Comparison of ENCODE assay signal across 9 mouse cellular contexts in the genomic region with DNA sequence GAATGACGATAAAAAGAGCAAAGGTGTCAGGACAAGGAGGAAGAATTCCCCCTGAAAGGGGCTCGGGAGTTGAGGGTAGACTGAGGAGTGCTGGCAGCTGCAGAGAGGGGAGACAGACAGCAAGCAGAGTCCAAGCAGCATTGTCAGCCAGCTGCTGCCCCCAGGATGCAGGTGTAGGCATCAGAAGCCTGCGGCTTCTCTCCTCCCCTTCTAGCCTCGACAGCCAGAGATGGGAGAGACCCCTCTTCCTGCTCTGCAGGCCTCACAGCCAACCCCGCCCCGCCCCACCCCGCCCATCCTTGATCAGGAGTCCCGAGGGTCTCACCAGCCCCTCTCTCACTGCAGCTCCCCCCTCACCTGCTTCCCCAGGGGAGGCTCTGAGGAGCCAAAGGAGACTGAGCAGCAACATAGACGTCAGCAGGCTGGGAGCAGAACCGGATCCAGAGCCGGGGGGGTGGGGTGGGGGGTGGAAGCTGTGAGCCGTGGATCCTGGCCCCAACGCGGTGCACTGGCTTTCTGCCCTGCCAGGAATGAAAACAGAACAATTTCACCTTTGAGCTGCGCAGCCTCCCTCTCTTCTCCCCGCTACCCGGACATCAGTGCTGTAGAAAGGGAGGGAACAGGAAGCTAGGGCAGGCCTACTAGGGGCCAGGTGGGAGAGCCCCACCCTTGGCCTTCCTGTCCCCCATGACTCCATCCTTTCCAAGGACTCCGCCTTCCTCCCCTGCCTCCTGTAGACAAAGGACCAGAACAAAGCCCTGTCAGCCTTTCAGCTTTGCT. TPM values are rescaled to one million over a fixed set of nuclear protein-coding genes. Genes with fewer than 3 reads are reported as not detected.
DNase-seq lines count a peak whose midpoint lies in the region; ATAC-seq and TF ChIP-seq lines count a peak whose summit lies in the region.
"Had no signal": no experiment of that assay in that cellular context is flagged by ENCODE, and none has a peak within 500 bp of the region (broad histone marks: within the 10 kb centered on the region; RNA-seq: fewer than 3 reads in every experiment).

No protein-coding gene starts in this region.

- peaks cover 5% of the 10 kb centered on the region; the same call in 1 of the 2 replicates for H3K4me1 ChIP-seq in forebrain, embryonic 12.5 days
- 0 out of 2 replicates have a peak, but pooled peaks cover 4% of the 10 kb centered on the region for H3K4me1 ChIP-seq in forebrain, embryonic 13.5 days
- H3K4me1 ChIP-seq in embryonic facial prominence, embryonic 15.5 days = no peaks in the 10 kb centered on the region
- peaks cover 22% of the 10 kb centered on the region for H3K4me1 ChIP-seq in small intestine, adult 2 months (ENCODE audit: control insufficient read depth, insufficient read depth, insufficient read length, low read length)

- DNase-seq in induced T-regulatory cell, adult 2 months (ENCODE audit: low read depth) = peak; percentile 62
- DNase-seq in layer of hippocampus, postnatal 36 days = no peak
- DNase-seq in liver = no peak

- H3K9me3 ChIP-seq in forebrain, embryonic 12.5 days = peaks cover 6% of the 10 kb centered on the region
- peaks cover 6% of the 10 kb centered on the region for H3K9me3 ChIP-seq in forebrain, embryonic 13.5 days (replicated peaks)
- H3K9me3 ChIP-seq in embryonic facial prominence, embryonic 15.5 days (replicated peaks) = no peaks in the 10 kb centered on the region

- TF ChIP-seq CTCF in small intestine, adult 2 months (IDR thresholded peaks at IDR 0.05; ENCODE audit: extremely low read depth, insufficient read length, insufficient replicate concordance, low read depth, low read length) = no peak

- no peaks in the 10 kb centered on the region for H3K27me3 ChIP-seq in forebrain, embryonic 12.5 days
- no peaks in the 10 kb centered on the region for H3K27me3 ChIP-seq in forebrain, embryonic 13.5 days
- no peaks in the 10 kb centered on the region; the same call in 1 of the 2 replicates for H3K27me3 ChIP-seq in embryonic facial prominence, embryonic 15.5 days
- no peaks in the 10 kb centered on the region; the same call in 1 of the 2 replicates for H3K27me3 ChIP-seq in small intestine, adult 2 months (ENCODE audit: control insufficient read depth, insufficient read depth, low read length)

- no peak overlapping the region for H3K4me3 ChIP-seq in forebrain, embryonic 12.5 days (replicated peaks)
- no peak overlapping the region for H3K4me3 ChIP-seq in forebrain, embryonic 13.5 days
- H3K4me3 ChIP-seq in embryonic facial prominence, embryonic 15.5 days (replicated peaks) = no peak overlapping the region
- H3K4me3 ChIP-seq in small intestine, adult 2 months (ENCODE audit: low read depth, low read length) = peak overlapping the region; percentile 59

- H3K4me2 ChIP-seq in forebrain, embryonic 12.5 days = 0 out of 2 replicates have a peak overlapping the region, but pooled peaks have one; percentile 6
- no peak overlapping the region for H3K4me2 ChIP-seq in forebrain, embryonic 13.5 days
- 0 out of 2 replicates have a peak overlapping the region, but pooled peaks have one; percentile 19 for H3K4me2 ChIP-seq in embryonic facial prominence, embryonic 15.5 days (replicated peaks)

- TF ChIP-seq POLR2A in small intestine, adult 2 months (IDR thresholded peaks at IDR 0.05; ENCODE audit: low read depth, low read length) = 0 out of 2 replicates have a peak, but pooled peaks have one; percentile 18

- WGBS in forebrain, embryonic 12.5 days = 30% methylated on average over 14 of the region's 18 CpGs
- 42% methylated on average over 14 of the region's 18 CpGs for WGBS in forebrain, embryonic 13.5 days
- WGBS in embryonic facial prominence, embryonic 15.5 days = 29% methylated on average over 15 of the region's 18 CpGs
- WGBS in small intestine, adult 2 months = 2% methylated on average over 17 of the region's 18 CpGs

- no peak for ATAC-seq in forebrain, embryonic 12.5 days (ENCODE audit: low FRiP score)
- no peak for ATAC-seq in forebrain, embryonic 13.5 days
- 0 out of 2 replicates have a peak, but pooled peaks have one; percentile 19 for ATAC-seq in embryonic facial prominence, embryonic 15.5 days (ENCODE audit: insufficient number of reproducible peaks, low FRiP score, low TSS enrichment, low read depth)
- no peak for ATAC-seq in erythroid progenitor cell, adult 5-6 weeks (replicated peaks; ENCODE audit: low FRiP score, poor library complexity, severe bottlenecking)

- H3K27ac ChIP-seq in forebrain, embryonic 12.5 days = no peak overlapping the region
- H3K27ac ChIP-seq in forebrain, embryonic 13.5 days = no peak overlapping the region
- no peak overlapping the region for H3K27ac ChIP-seq in embryonic facial prominence, embryonic 15.5 days (replicated peaks)
- peak overlapping the region; percentile 58 for H3K27ac ChIP-seq in small intestine, adult 2 months (ENCODE audit: insufficient read depth, low read depth, low read length)

- H3K36me3 ChIP-seq in forebrain, embryonic 12.5 days (replicated peaks) = no peaks in the 10 kb centered on the region
- no peaks in the 10 kb centered on the region for H3K36me3 ChIP-seq in forebrain, embryonic 13.5 days (ENCODE audit: poor library complexity, severe bottlenecking)
- H3K36me3 ChIP-seq in embryonic facial prominence, embryonic 15.5 days = no peaks in the 10 kb centered on the region
- no peaks in the 10 kb centered on the region for H3K36me3 ChIP-seq in small intestine, adult 2 months (ENCODE audit: control insufficient read depth, insufficient read depth, low read length)

- H3K9ac ChIP-seq in forebrain, embryonic 12.5 days = no peak overlapping the region
- H3K9ac ChIP-seq in forebrain, embryonic 13.5 days = no peak overlapping the region
- no peak overlapping the region for H3K9ac ChIP-seq in embryonic facial prominence, embryonic 15.5 days

RNA-seq across cellular contexts. Expression of gene Ache, which starts 19.0 kb away (rescaled TPM):
- 3.1 and 3.6 TPM in 2 replicates for polyA plus RNA-seq in forebrain, embryonic 12.5 days (2016; fragmentation: Nextera tagmentation; extraction: Ambion mirVana)
- polyA plus RNA-seq in forebrain, embryonic 13.5 days (2015; fragmentation: Nextera tagmentation; extraction: Ambion mirVana) = 2.7 and 4.1 TPM in 2 replicates
- 19.0 and 24.0 TPM in 2 replicates for polyA plus RNA-seq in embryonic facial prominence, embryonic 15.5 days (2015; fragmentation: Nextera tagmentation; extraction: Ambion mirVana)
- 5.1 and 5.3 TPM in 2 replicates for polyA plus RNA-seq in small intestine, adult 2 months (2012; rRNA removed)
- 10 to 100 TPM; 57.1 to 62.7 TPM for total RNA-seq in layer of hippocampus, postnatal 36 days (2021)
- 261 and 288 TPM in 2 replicates for total RNA-seq in erythroid progenitor cell, adult 5-6 weeks (2015; ENCODE audit: low replicate concordance)
- total RNA-seq in erythroid progenitor cell, adult 5-6 weeks (2017; ENCODE audit: low replicate concordance) = 159 and 175 TPM in 2 replicates

RNA-seq across cellular contexts. Expression of gene Ufsp1, which starts 26.1 kb away (rescaled TPM):
- 6.0 and 7.2 TPM in 2 replicates for polyA plus RNA-seq in forebrain, embryonic 12.5 days (2016; fragmentation: Nextera tagmentation; extraction: Ambion mirVana)
- polyA plus RNA-seq in forebrain, embryonic 13.5 days (2015; fragmentation: Nextera tagmentation; extraction: Ambion mirVana) = 7.1 and 7.2 TPM in 2 replicates
- polyA plus RNA-seq in embryonic facial prominence, embryonic 15.5 days (2015; fragmentation: Nextera tagmentation; extraction: Ambion mirVana) = 10.9 and 11.0 TPM in 2 replicates
- 7.0 and 10.9 TPM in 2 replicates for polyA plus RNA-seq in small intestine, adult 2 months (2012; rRNA removed)
- 10 to 100 TPM in 1 of 2 experiments, 1 to 10 TPM in 1; 8.6 to 12.2 TPM for total RNA-seq in layer of hippocampus, postnatal 36 days (2021)
- total RNA-seq in erythroid progenitor cell, adult 5-6 weeks (2015; ENCODE audit: low replicate concordance) = 50.8 and 61.2 TPM in 2 replicates
- total RNA-seq in erythroid progenitor cell, adult 5-6 weeks (2017; ENCODE audit: low replicate concordance) = 27.8 and 30.2 TPM in 2 replicates

RNA-seq across cellular contexts. Expression of gene Srrt, which starts 39.2 kb away (rescaled TPM):
- polyA plus RNA-seq in forebrain, embryonic 12.5 days (2016; fragmentation: Nextera tagmentation; extraction: Ambion mirVana) = 184 and 198 TPM in 2 replicates
- 145 and 150 TPM in 2 replicates for polyA plus RNA-seq in forebrain, embryonic 13.5 days (2015; fragmentation: Nextera tagmentation; extraction: Ambion mirVana)
- polyA plus RNA-seq in embryonic facial prominence, embryonic 15.5 days (2015; fragmentation: Nextera tagmentation; extraction: Ambion mirVana) = 124 TPM in 2 replicates
- polyA plus RNA-seq in small intestine, adult 2 months (2012; rRNA removed) = 60.3 and 109 TPM in 2 replicates
- 100 to 1,000 TPM; 209 to 228 TPM for total RNA-seq in layer of hippocampus, postnatal 36 days (2021)
- 235 and 247 TPM in 2 replicates for total RNA-seq in erythroid progenitor cell, adult 5-6 weeks (2015; ENCODE audit: low replicate concordance)
- total RNA-seq in erythroid progenitor cell, adult 5-6 weeks (2017; ENCODE audit: low replicate concordance) = 557 and 577 TPM in 2 replicates

RNA-seq across cellular contexts. Expression of gene Trip6, which starts 45.9 kb away (rescaled TPM):
- 41.3 and 43.9 TPM in 2 replicates for polyA plus RNA-seq in forebrain, embryonic 12.5 days (2016; fragmentation: Nextera tagmentation; extraction: Ambion mirVana)
- polyA plus RNA-seq in forebrain, embryonic 13.5 days (2015; fragmentation: Nextera tagmentation; extraction: Ambion mirVana) = 30.8 and 35.3 TPM in 2 replicates
- polyA plus RNA-seq in embryonic facial prominence, embryonic 15.5 days (2015; fragmentation: Nextera tagmentation; extraction: Ambion mirVana) = 112 and 117 TPM in 2 replicates
- polyA plus RNA-seq in small intestine, adult 2 months (2012; rRNA removed) = 7.6 and 8.2 TPM in 2 replicates
- total RNA-seq in layer of hippocampus, postnatal 36 days (2021) = 1 to 10 TPM; 5.8 to 6.9 TPM
- 1.4 TPM in 1 of 2 replicates, not detected in the other for total RNA-seq in erythroid progenitor cell, adult 5-6 weeks (2015; ENCODE audit: low replicate concordance)
- total RNA-seq in erythroid progenitor cell, adult 5-6 weeks (2017; ENCODE audit: low replicate concordance) = 1.8 and 7.2 TPM in 2 replicates

RNA-seq across cellular contexts. Expression of gene Muc3a, which starts 56.1 kb away (rescaled TPM):
- not detected in 2 replicates for polyA plus RNA-seq in forebrain, embryonic 12.5 days (2016; fragmentation: Nextera tagmentation; extraction: Ambion mirVana)
- not detected in 2 replicates for polyA plus RNA-seq in forebrain, embryonic 13.5 days (2015; fragmentation: Nextera tagmentation; extraction: Ambion mirVana)
- 0.17 and 0.28 TPM in 2 replicates for polyA plus RNA-seq in embryonic facial prominence, embryonic 15.5 days (2015; fragmentation: Nextera tagmentation; extraction: Ambion mirVana)
- polyA plus RNA-seq in small intestine, adult 2 months (2012; rRNA removed) = 24.3 and 62.2 TPM in 2 replicates
- total RNA-seq in layer of hippocampus, postnatal 36 days (2021) = 1 to 10 TPM; 3.5 to 4.9 TPM
- total RNA-seq in erythroid progenitor cell, adult 5-6 weeks (2015; ENCODE audit: low replicate concordance) = 0.42 TPM in 1 of 2 replicates, not detected in the other
- 0.64 TPM in 1 of 2 replicates, not detected in the other for total RNA-seq in erythroid progenitor cell, adult 5-6 weeks (2017; ENCODE audit: low replicate concordance)
- polyA plus RNA-seq: limb, embryonic 11.5 days had no signal
